Mouse (Mus musculus) MEL (cell line): ENCODE results near the gene Glp2r.

Experiments used
- BHLHE40 ChIP-seq: IDR thresholded peaks from 2 replicates; pipeline ENCODE4 v1.6.1; 2012; ENCODE audit warnings: low read depth, mild to moderate bottlenecking, inconsistent platforms, low read length, improper control_type of control experiment, borderline replicate concordance
- CTCF ChIP-seq, 3 experiments: IDR thresholded peaks in 2 of 3; conservative IDR thresholded peaks in 1 of 3; 2 replicates each; pipeline ENCODE4 v1.5.1; 2011 to 2012; ENCODE audit warnings: low read length in 3 of 3, low read depth in 2 of 3, mild to moderate bottlenecking in 2 of 3, improper control_type of control experiment in 1 of 3, inconsistent platforms in 1 of 3, mixed read lengths in 1 of 3, moderate library complexity in 1 of 3; ENCODE audit not compliant: control insufficient read depth in 1 of 3, insufficient read depth in 1 of 3, poor library complexity in 1 of 3, severe bottlenecking in 1 of 3
- EP300 ChIP-seq, 2 experiments: IDR thresholded peaks; 2 replicates each; pipeline ENCODE4 v1.6.1; 2011; ENCODE audit warnings: improper control_type of control experiment in 2 of 2, low read length in 2 of 2, low read depth in 1 of 2, mild to moderate bottlenecking in 1 of 2
- ETS1 ChIP-seq: IDR thresholded peaks from 2 replicates; pipeline ENCODE4 v1.6.1; 2012; ENCODE audit warnings: low read depth, mild to moderate bottlenecking, inconsistent platforms, low read length, improper control_type of control experiment, moderate library complexity
- GABPA ChIP-seq: IDR thresholded peaks from 2 replicates; pipeline ENCODE4 v1.6.1; 2012; ENCODE audit warnings: low read depth, mild to moderate bottlenecking, inconsistent platforms, low read length, improper control_type of control experiment, moderate library complexity
- GATA1 ChIP-seq: IDR thresholded peaks from 2 replicates; pipeline ENCODE4 v1.6.1; 2011; ENCODE audit warnings: low read depth, low read length, improper control_type of control experiment
- MAZ ChIP-seq: IDR thresholded peaks from 2 replicates; pipeline ENCODE4 v1.6.1; 2012; ENCODE audit warnings: low read depth, mild to moderate bottlenecking, inconsistent platforms, low read length, improper control_type of control experiment
- NELFE ChIP-seq: IDR thresholded peaks from 2 replicates; pipeline ENCODE4 v1.6.1; 2011; ENCODE audit warnings: low read depth, low read length, improper control_type of control experiment
- SIN3A ChIP-seq: IDR thresholded peaks from 2 replicates; pipeline ENCODE4 v1.6.1; 2012; ENCODE audit warnings: low read length, improper control_type of control experiment, inconsistent platforms
- UBTF ChIP-seq: IDR thresholded peaks from 2 replicates; pipeline ENCODE4 v1.6.1; 2012; ENCODE audit warnings: low read depth, mild to moderate bottlenecking, inconsistent platforms, low read length, improper control_type of control experiment, moderate library complexity, borderline replicate concordance; ENCODE audit not compliant: insufficient read depth

DNA sequence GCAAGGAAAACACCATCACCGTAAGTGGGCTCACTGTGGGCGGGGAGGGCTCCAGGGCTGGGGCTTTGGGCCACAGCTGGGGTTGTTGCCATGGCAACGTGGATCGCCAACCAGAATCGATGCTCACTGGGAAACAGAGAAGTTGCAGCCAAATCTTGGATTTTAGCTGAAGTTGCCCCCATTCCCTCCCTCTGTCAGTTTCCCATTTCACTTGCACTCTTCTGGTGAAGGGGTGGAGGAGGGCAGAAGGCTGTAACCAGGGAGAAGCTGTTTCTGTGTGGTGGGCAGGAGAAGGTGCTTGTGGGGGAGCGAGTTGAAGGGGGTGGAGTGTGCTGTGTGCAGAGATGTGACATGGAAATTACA lies 118.1 kb downstream of the Glp2r start:
- no peak for TF ChIP-seq UBTF
- no peak for TF ChIP-seq GABPA
- TF ChIP-seq CTCF (IDR thresholded peaks at IDR 0.05 in 2 of 3, conservative IDR thresholded peaks at IDR 0.05 in 1 of 3; ENCODE audit: control insufficient read depth in 1 of 3, insufficient read depth in 1 of 3, low read depth in 2 of 3, low read length in 3 of 3, poor library complexity in 1 of 3, severe bottlenecking in 1 of 3): no peak
- TF ChIP-seq NELFE: no peak
- no peak for TF ChIP-seq ETS1
- no peak for TF ChIP-seq SIN3A
- TF ChIP-seq MAZ: no peak
- TF ChIP-seq GATA1: no peak
- no peak for TF ChIP-seq BHLHE40
- no peak for TF ChIP-seq EP300 (IDR thresholded peaks at IDR 0.05; ENCODE audit: low read depth in 1 of 2, low read length in 2 of 2)
